Comparison of ENCODE assay signal across 8 mouse cellular contexts in genomic region chr6:29396714-29397540, GRCm38 (mm10). TPM values are rescaled to one million over a fixed set of nuclear protein-coding genes. Genes with fewer than 3 reads are reported as not detected.
DNase-seq lines count a peak whose midpoint lies in the region; ATAC-seq and TF ChIP-seq lines count a peak whose summit lies in the region.

No protein-coding gene starts in this region.

- peak overlapping the region; percentile 89 for H3K4me2 ChIP-seq in hindbrain, postnatal 0 days (ENCODE audit: low read depth, low read length)
- H3K4me2 ChIP-seq in midbrain, postnatal 0 days (ENCODE audit: low read depth, low read length, poor library complexity, severe bottlenecking), result peak overlapping the region; percentile 90

- TF ChIP-seq POLR2A in kidney, adult 2 months (IDR thresholded peaks at IDR 0.05; ENCODE audit: low read depth, low read length), result no peak
- TF ChIP-seq POLR2A in cortical plate, adult 2 months (IDR thresholded peaks at IDR 0.05; ENCODE audit: extremely low read depth, insufficient read depth, low read length), result no peak

- no peaks in the 10 kb centered on the region for H3K27me3 ChIP-seq in kidney, adult 2 months (replicated peaks; ENCODE audit: control insufficient read depth, insufficient read depth, low read length)
- peaks cover 77% of the 10 kb centered on the region for H3K27me3 ChIP-seq in G1E (ENCODE audit: insufficient read depth, low read length)
- H3K27me3 ChIP-seq in hindbrain, postnatal 0 days (ENCODE audit: insufficient read depth, low read length), result no peaks in the 10 kb centered on the region
- no peaks in the 10 kb centered on the region for H3K27me3 ChIP-seq in midbrain, postnatal 0 days (ENCODE audit: insufficient read depth, low read length)

- H3K9me3 ChIP-seq in G1E (replicated peaks), result no peaks in the 10 kb centered on the region
- no peaks in the 10 kb centered on the region for H3K9me3 ChIP-seq in hindbrain, postnatal 0 days (ENCODE audit: low read length)
- H3K9me3 ChIP-seq in midbrain, postnatal 0 days (ENCODE audit: low read length), result no peaks in the 10 kb centered on the region

- no peaks in the 10 kb centered on the region for H3K4me1 ChIP-seq in kidney, adult 2 months (ENCODE audit: control insufficient read depth, insufficient read depth, low read length)
- peaks cover 14% of the 10 kb centered on the region for H3K4me1 ChIP-seq in G1E (ENCODE audit: insufficient read depth, low read depth, low read length)
- peaks cover 4% of the 10 kb centered on the region for H3K4me1 ChIP-seq in cortical plate, adult 2 months (ENCODE audit: control insufficient read depth, insufficient read depth, low read length)
- no peaks in the 10 kb centered on the region for H3K4me1 ChIP-seq in hindbrain, postnatal 0 days (ENCODE audit: insufficient read depth, low read length)
- H3K4me1 ChIP-seq in midbrain, postnatal 0 days (ENCODE audit: insufficient read depth, low read length), result peaks cover 4% of the 10 kb centered on the region; the same call in 1 of the 2 replicates

- no peak overlapping the region for H3K27ac ChIP-seq in kidney, adult 2 months (ENCODE audit: insufficient read depth, low read depth, low read length)
- peak overlapping the region; percentile 16; the same call in 1 of the 2 replicates for H3K27ac ChIP-seq in cortical plate, adult 2 months (ENCODE audit: insufficient read depth, low read length)
- peak overlapping the region; percentile 66 for H3K27ac ChIP-seq in hindbrain, postnatal 0 days
- H3K27ac ChIP-seq in midbrain, postnatal 0 days (ENCODE audit: low read depth, low read length), result peak overlapping the region; percentile 47

- no peaks in the 10 kb centered on the region for H3K36me3 ChIP-seq in kidney, adult 2 months (ENCODE audit: control insufficient read depth, insufficient read depth, low read length)
- no peaks in the 10 kb centered on the region for H3K36me3 ChIP-seq in G1E (replicated peaks)
- no peaks in the 10 kb centered on the region for H3K36me3 ChIP-seq in hindbrain, postnatal 0 days (ENCODE audit: insufficient read depth, low read length)
- no peaks in the 10 kb centered on the region for H3K36me3 ChIP-seq in midbrain, postnatal 0 days (ENCODE audit: insufficient read depth, low read length)

- TF ChIP-seq CTCF in kidney, adult 2 months (conservative IDR thresholded peaks at IDR 0.05; ENCODE audit: insufficient read depth, insufficient read length, low read depth, low read length), result no peak
- no peak for TF ChIP-seq CTCF in G1E (IDR thresholded peaks at IDR 0.05; ENCODE audit: low read depth, low read length)
- no peak for TF ChIP-seq CTCF in cortical plate, adult 2 months (IDR thresholded peaks at IDR 0.05; ENCODE audit: extremely low read depth, insufficient read depth, low read length)
- no peak for TF ChIP-seq CTCF in hindbrain, postnatal 0 days (IDR thresholded peaks at IDR 0.05; ENCODE audit: low read depth)
- no peak for TF ChIP-seq CTCF in midbrain, postnatal 0 days (IDR thresholded peaks at IDR 0.05)

- no peak for DNase-seq in kidney, adult 2 months
- no peak for DNase-seq in kidney, postnatal 10 days
- DNase-seq in G1E (ENCODE audit: low spot score), result no peak
- DNase-seq in hindbrain, postnatal 0 days (ENCODE audit: low spot score), result no peak
- no peak for DNase-seq in midbrain, postnatal 0 days (ENCODE audit: low spot score)
- no peak for DNase-seq in thymus, postnatal 36 days
- no peak for DNase-seq in gastrocnemius, postnatal 36 days

- intact Hi-C loops in gastrocnemius, postnatal 36 days (cut with DNase I), result loop anchor here (10.0 kb wide), 1 partner anchor 88 kb away; no protein-coding TSS in a partner anchor

- H3K4me3 ChIP-seq in kidney, adult 2 months (ENCODE audit: insufficient read depth, low read depth, low read length), result peak overlapping the region; percentile 58
- H3K4me3 ChIP-seq in G1E (ENCODE audit: low read depth, low read length), result peak overlapping the region; percentile 67; the same call in 1 of the 2 replicates
- peak overlapping the region; percentile 82 for H3K4me3 ChIP-seq in cortical plate, adult 2 months (ENCODE audit: insufficient read depth, low read length)
- peak overlapping the region; percentile 61 for H3K4me3 ChIP-seq in hindbrain, postnatal 0 days (ENCODE audit: low read length)
- peak overlapping the region; percentile 72 for H3K4me3 ChIP-seq in midbrain, postnatal 0 days (ENCODE audit: low read depth, low read length)

- H3K9ac ChIP-seq in hindbrain, postnatal 0 days (replicated peaks; ENCODE audit: low read length), result peak overlapping the region; percentile 61
- peak overlapping the region; percentile 64 for H3K9ac ChIP-seq in midbrain, postnatal 0 days (replicated peaks; ENCODE audit: low read length, poor library complexity, severe bottlenecking)

- ATAC-seq in G1E (ENCODE audit: extremely low read depth, insufficient number of reproducible peaks, low FRiP score, poor library complexity, severe bottlenecking), result no peak
- ATAC-seq in hindbrain, postnatal 0 days, result peak; percentile 75
- peak; percentile 68 for ATAC-seq in midbrain, postnatal 0 days (ENCODE audit: low FRiP score)

- WGBS in kidney, adult 2 months, result 12% methylated on average over 24 of the region's 24 CpGs
- 1% methylated on average over 23 of the region's 24 CpGs for WGBS in hindbrain, postnatal 0 days
- 1% methylated on average over 23 of the region's 24 CpGs for WGBS in midbrain, postnatal 0 days

RNA-seq across cellular contexts. Expression of gene Ccdc136, which starts 0.8 kb away (rescaled TPM):
- 4.0 and 5.6 TPM in 2 replicates for polyA plus RNA-seq in kidney, adult 2 months (2012; rRNA removed)
- total RNA-seq in G1E (2014; fragmentation: Nextera tagmentation) (not detected in 2 replicates), G1E (2017) (0.11 and 0.23 TPM in 2 replicates)
- 0.02 and 0.04 TPM in 2 replicates for polyA plus RNA-seq in G1E (2012)
- 148 and 150 TPM in 2 replicates for polyA plus RNA-seq in cortical plate, adult 2 months (2012; rRNA removed)
- total RNA-seq in hindbrain, postnatal 0 days (2014; rRNA removed), result 58.1 and 79.4 TPM in 2 replicates
- 56.4 and 62.0 TPM in 2 replicates for polyA plus RNA-seq in hindbrain, postnatal 0 days (2015; fragmentation: Nextera tagmentation; extraction: Ambion mirVana)
- 54.4 and 77.6 TPM in 2 replicates for total RNA-seq in midbrain, postnatal 0 days (2014; rRNA removed)
- polyA plus RNA-seq in midbrain, postnatal 0 days (2015; fragmentation: Nextera tagmentation; extraction: Ambion mirVana), result 50.8 and 51.9 TPM in 2 replicates
- total RNA-seq in gastrocnemius, postnatal 36 days (2021), result 10 to 100 TPM; 10.1 to 12.9 TPM

RNA-seq across cellular contexts. Expression of gene Opn1sw, which starts 8.7 kb away (rescaled TPM):
- polyA plus RNA-seq in kidney, adult 2 months (2012; rRNA removed), result not detected in 2 replicates
- not detected in 2 replicates for total RNA-seq in G1E (2014; fragmentation: Nextera tagmentation)
- 0.27 TPM in 1 of 2 replicates, not detected in the other for total RNA-seq in G1E (2017)
- not detected in 2 replicates for polyA plus RNA-seq in G1E (2012)
- 0.19 and 0.42 TPM in 2 replicates for polyA plus RNA-seq in cortical plate, adult 2 months (2012; rRNA removed)
- total RNA-seq in hindbrain, postnatal 0 days (2014; rRNA removed), result 2.2 TPM in 1 of 2 replicates, not detected in the other
- 0.44 and 0.63 TPM in 2 replicates for polyA plus RNA-seq in hindbrain, postnatal 0 days (2015; fragmentation: Nextera tagmentation; extraction: Ambion mirVana)
- total RNA-seq in midbrain, postnatal 0 days (2014; rRNA removed), result 0.11 and 0.14 TPM in 2 replicates
- polyA plus RNA-seq in midbrain, postnatal 0 days (2015; fragmentation: Nextera tagmentation; extraction: Ambion mirVana), result 0.15 and 0.56 TPM in 2 replicates
- under 1 TPM in 1 of 2 experiments, not detected in 1; 0.35 TPM for total RNA-seq in gastrocnemius, postnatal 36 days (2021)

RNA-seq across cellular contexts. Expression of gene Flnc, which starts 36.1 kb away (rescaled TPM):
- 0.49 and 2.6 TPM in 2 replicates for polyA plus RNA-seq in kidney, adult 2 months (2012; rRNA removed)
- total RNA-seq in G1E (2014; fragmentation: Nextera tagmentation), result 0.15 and 0.24 TPM in 2 replicates
- total RNA-seq in G1E (2017), result 0.11 and 0.17 TPM in 2 replicates
- 0.36 and 0.51 TPM in 2 replicates for polyA plus RNA-seq in G1E (2012)
- 0.54 and 0.55 TPM in 2 replicates for polyA plus RNA-seq in cortical plate, adult 2 months (2012; rRNA removed)
- 17.6 and 19.4 TPM in 2 replicates for total RNA-seq in hindbrain, postnatal 0 days (2014; rRNA removed)
- 1.8 TPM in 2 replicates for polyA plus RNA-seq in hindbrain, postnatal 0 days (2015; fragmentation: Nextera tagmentation; extraction: Ambion mirVana)
- 11.1 and 12.0 TPM in 2 replicates for total RNA-seq in midbrain, postnatal 0 days (2014; rRNA removed)
- polyA plus RNA-seq in midbrain, postnatal 0 days (2015; fragmentation: Nextera tagmentation; extraction: Ambion mirVana), result 1.2 and 1.4 TPM in 2 replicates
- 100 to 1,000 TPM; 403 to 438 TPM for total RNA-seq in gastrocnemius, postnatal 36 days (2021)

RNA-seq across cellular contexts. Expression of gene Calu, which starts 49.1 kb away (rescaled TPM):
- polyA plus RNA-seq in kidney, adult 2 months (2012; rRNA removed), result 42.1 and 46.3 TPM in 2 replicates
- total RNA-seq in G1E (2014; fragmentation: Nextera tagmentation) (62.8 and 71.9 TPM in 2 replicates), G1E (2017) (107 and 113 TPM in 2 replicates)
- 15.6 and 25.4 TPM in 2 replicates for polyA plus RNA-seq in G1E (2012)
- polyA plus RNA-seq in cortical plate, adult 2 months (2012; rRNA removed), result 61.8 and 67.4 TPM in 2 replicates
- 117 and 119 TPM in 2 replicates for total RNA-seq in hindbrain, postnatal 0 days (2014; rRNA removed)
- polyA plus RNA-seq in hindbrain, postnatal 0 days (2015; fragmentation: Nextera tagmentation; extraction: Ambion mirVana), result 131 and 135 TPM in 2 replicates
- total RNA-seq in midbrain, postnatal 0 days (2014; rRNA removed), result 124 and 142 TPM in 2 replicates
- polyA plus RNA-seq in midbrain, postnatal 0 days (2015; fragmentation: Nextera tagmentation; extraction: Ambion mirVana), result 124 and 131 TPM in 2 replicates
- total RNA-seq in gastrocnemius, postnatal 36 days (2021), result 10 to 100 TPM; 82.5 to 86.2 TPM
